Mouse (Mus musculus) erythroblast, embryonic 14.5 days (primary cell): ENCODE data around the gene Polr3e. TPM values are rescaled to one million over a fixed set of nuclear protein-coding genes. Genes with fewer than 3 reads are reported as not detected.
"Not testable (repeated sequence)": the region's sequence is repeated elsewhere in the genome, so short reads cannot be mapped to it uniquely, and the experiment has no call there.

Experiments used
- H3K27me3 ChIP-seq: 2 replicates; pipeline ENCODE4 v1.6.1; 2012; ENCODE audit warnings: inconsistent platforms; ENCODE audit not compliant: control insufficient read depth
- H3K36me3 ChIP-seq: 2 replicates; pipeline ENCODE4 v1.6.1; 2012; ENCODE audit warnings: mild to moderate bottlenecking, inconsistent platforms; ENCODE audit not compliant: control insufficient read depth
- H3K4me1 ChIP-seq: 2 replicates; pipeline ENCODE4 v1.6.1; 2012; ENCODE audit warnings: inconsistent platforms; ENCODE audit not compliant: control insufficient read depth
- H3K4me3 ChIP-seq: replicated peaks from 2 replicates; pipeline ENCODE3; 2012; ENCODE audit warnings: moderate library complexity, mild to moderate bottlenecking, inconsistent platforms
- H3K9me3 ChIP-seq: 2 replicates; pipeline ENCODE4 v1.6.1; 2012; ENCODE audit warnings: low read length, inconsistent platforms, mixed read lengths; ENCODE audit not compliant: control insufficient read depth
- GATA1 ChIP-seq: IDR thresholded peaks from 2 replicates; pipeline ENCODE4 v1.6.1; 2012; ENCODE audit warnings: low read length, inconsistent platforms, mixed read lengths
- TAL1 ChIP-seq: IDR thresholded peaks from 3 replicates; pipeline ENCODE4 v1.6.1; 2012; ENCODE audit warnings: low read length, inconsistent platforms, mixed read lengths
- polyA plus RNA-seq: library from polyadenylated mRNA; stranded (reverse); fragments of >175 nt; gene quantifications from 2 replicates; pipeline ENCODE4 v1.2.3, GENCODE M21; 2012

Gene Polr3e
- polyA plus RNA-seq, 1 experiment: 0.34 TPM

DNA sequence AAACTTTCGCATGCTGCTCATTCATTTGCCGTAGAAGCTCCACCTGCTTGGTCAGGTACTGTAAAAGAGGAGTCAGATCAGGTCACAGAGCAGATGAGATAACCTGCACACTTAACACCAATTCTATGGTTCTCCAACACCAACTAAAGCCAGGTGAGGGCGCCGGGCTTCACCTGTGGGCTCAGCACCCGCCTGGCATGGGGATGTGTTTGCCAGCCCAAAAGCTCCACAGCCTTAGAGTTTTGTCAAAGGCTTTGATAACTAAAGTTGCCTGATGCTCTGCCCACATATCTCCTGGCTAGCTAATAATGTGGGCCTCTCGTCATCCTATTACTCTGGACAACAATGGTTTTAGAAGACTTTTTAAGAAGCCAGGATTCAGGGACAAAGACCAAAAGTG lies 43.1 kb downstream of the Polr3e start:
- TF ChIP-seq GATA1 (no peak), TAL1 (no peak)
- H3K9me3 ChIP-seq: no peaks in the 10 kb centered on the region
- peaks cover 100% of the 10 kb centered on the region for H3K36me3 ChIP-seq
- H3K4me1 ChIP-seq: peaks cover 9% of the 10 kb centered on the region
- H3K27me3 ChIP-seq: no peaks in the 10 kb centered on the region
- H3K4me3 ChIP-seq: no peak overlapping the region

DNA sequence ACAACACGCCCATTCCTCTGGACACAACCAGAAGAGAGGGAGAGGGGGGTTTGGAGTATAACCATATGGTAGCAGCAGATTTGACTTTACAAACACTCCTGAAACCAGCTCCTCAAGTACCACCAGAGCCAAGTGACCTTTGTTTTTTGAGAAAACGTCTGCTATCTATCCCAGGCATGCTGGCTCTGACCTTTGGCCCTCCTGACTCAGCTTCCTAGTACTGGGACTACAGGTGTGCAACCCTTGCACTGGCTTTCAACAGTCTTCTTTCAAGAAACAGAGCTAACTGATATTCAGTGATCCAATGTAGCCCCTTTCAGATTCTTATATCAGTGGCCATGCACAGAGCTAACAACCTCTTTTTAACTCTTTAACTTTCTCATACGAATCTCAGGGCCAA lies 44.3 kb downstream of the Polr3e start:
- peaks cover 100% of the 10 kb centered on the region for H3K36me3 ChIP-seq

DNA sequence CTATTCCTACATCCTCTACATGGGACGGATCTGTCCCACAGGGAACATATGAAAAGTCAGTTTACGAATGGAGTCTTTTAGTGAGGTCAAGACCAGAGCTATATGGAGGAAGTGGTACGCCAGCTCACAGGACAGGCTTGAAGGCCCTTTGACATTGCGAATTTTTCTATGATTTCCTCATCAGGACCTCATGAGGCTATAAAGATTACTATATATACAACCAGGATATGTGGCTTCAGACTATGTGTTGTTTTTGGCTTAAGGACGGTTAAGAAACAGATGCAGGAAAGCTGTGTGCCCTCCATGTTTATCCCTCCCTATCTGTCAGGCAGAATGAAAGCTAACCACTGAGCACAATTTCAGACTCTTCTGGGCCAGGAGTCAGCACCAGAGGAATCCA lies 45.6 kb downstream of the Polr3e start:
- peaks cover 100% of the 10 kb centered on the region for H3K36me3 ChIP-seq
- no peak for TF ChIP-seq TAL1

More for the DNA sequence above, 44.3 kb downstream of the Polr3e start:
- H3K4me1 ChIP-seq: peaks cover 17% of the 10 kb centered on the region
- H3K4me3 ChIP-seq: no peak overlapping the region
- H3K9me3 ChIP-seq: no peaks in the 10 kb centered on the region
- H3K27me3 ChIP-seq: no peaks in the 10 kb centered on the region
- TF ChIP-seq GATA1: no peak
- TF ChIP-seq TAL1: no peak

DNA sequence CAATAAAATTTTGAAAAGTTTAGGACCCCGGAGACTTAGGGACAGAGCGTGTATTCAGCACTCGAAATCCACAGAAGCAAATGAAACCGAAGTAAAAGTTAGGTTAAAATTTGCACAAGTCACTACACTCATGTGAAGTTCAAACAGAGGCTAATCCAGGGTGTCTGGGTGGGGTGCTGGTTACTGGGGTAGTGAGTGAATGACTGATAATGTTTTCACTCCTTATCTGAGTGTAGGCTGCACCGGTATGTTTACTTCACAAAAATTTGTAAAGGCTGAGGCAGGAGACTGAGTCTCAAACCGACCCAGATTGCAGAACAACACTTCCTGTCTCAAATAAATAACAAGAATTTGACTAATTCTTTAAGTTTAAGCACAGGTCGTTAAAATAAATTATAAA lies 51.7 kb downstream of the Polr3e start:
- Histone ChIP-seq H3K4me1 (peaks cover 85% of the 10 kb centered on the region), H3K36me3 (peaks cover 100% of the 10 kb centered on the region), H3K27me3 (no peaks in the 10 kb centered on the region), H3K4me3 (peak overlapping the region; percentile 47), H3K9me3 (no peaks in the 10 kb centered on the region)
- peak; percentile 71 for TF ChIP-seq GATA1
- TF ChIP-seq TAL1: peak; percentile 28; the same call in 1 of the 3 replicates

More for the DNA sequence above, 45.6 kb downstream of the Polr3e start:
- H3K4me3 ChIP-seq: no peak overlapping the region
- H3K9me3 ChIP-seq: no peaks in the 10 kb centered on the region
- no peaks in the 10 kb centered on the region for H3K27me3 ChIP-seq
- H3K4me1 ChIP-seq: peaks cover 29% of the 10 kb centered on the region

DNA sequence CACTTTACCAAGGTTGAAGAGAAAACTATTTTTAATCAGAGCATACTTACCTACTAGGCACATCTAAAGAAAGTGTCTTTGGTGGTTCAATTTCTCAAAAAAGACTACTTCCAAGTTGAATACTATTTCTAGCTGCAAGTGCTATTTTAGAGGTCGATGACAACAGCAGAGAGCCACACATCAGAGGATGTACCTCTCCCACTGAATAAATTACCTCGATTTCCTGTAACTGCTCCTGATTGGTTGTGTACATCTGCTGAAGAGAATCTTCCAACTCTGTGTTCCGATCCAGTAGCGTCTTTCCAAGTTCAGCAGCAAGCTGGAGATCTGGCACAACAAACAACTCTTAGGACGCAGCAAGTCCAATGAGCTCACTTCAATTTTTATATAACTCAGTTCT lies 52.6 kb downstream of the Polr3e start:
- no peak for TF ChIP-seq GATA1
- Histone ChIP-seq H3K4me1 (peaks cover 91% of the 10 kb centered on the region), H3K4me3 (peak overlapping the region; percentile 47), H3K9me3 (no peaks in the 10 kb centered on the region), H3K27me3 (no peaks in the 10 kb centered on the region), H3K36me3 (peaks cover 99% of the 10 kb centered on the region)

DNA sequence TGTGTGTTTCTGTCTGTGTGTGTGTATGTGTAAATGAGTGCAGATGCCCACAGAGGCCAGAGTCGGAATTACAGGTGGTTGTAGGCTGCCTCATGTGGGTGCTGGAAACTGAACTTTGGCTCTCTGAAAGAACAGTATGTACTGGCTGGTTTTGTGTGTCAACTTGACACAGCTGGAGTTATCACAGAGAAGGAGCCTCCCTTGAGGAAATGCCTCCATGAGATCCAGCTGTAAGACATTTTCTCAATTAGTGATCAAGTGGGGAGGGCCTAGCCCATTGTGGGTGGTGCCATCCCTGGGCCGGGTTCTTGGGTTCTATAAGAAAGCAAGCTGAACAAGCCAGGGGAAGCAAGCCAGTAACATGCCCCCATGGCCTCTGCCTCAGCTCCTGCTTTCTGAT lies 54.9 kb downstream of the Polr3e start:
- H3K4me3 ChIP-seq, H3K9me3 ChIP-seq, H3K27me3 ChIP-seq: not testable (repeated sequence)
- peaks cover 97% of the 10 kb centered on the region for H3K36me3 ChIP-seq
- peaks cover 96% of the 10 kb centered on the region for H3K4me1 ChIP-seq

DNA sequence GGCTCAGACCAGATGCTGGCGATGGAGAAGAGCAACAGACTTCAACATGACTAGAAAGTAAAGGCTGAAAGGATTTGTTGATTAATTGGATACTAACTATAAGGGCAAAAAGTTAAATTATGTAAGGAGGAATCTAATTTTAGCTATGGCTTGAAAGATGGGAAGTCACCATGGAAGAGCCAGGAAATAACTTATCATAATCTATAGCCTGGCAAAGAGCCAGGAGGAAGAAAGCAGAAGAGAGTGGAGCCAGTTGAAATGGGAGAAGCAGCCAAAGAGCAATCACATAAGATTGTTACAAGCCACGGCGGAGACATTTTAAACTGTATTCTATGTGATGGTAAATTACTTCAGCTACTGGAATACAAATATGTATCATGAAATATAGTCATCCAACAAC lies 56.5 kb downstream of the Polr3e start:
- Histone ChIP-seq H3K36me3 (peaks cover 97% of the 10 kb centered on the region), H3K4me3 (no peak overlapping the region), H3K4me1 (peaks cover 96% of the 10 kb centered on the region), H3K9me3 (no peaks in the 10 kb centered on the region), H3K27me3 (no peaks in the 10 kb centered on the region)
- no peak for TF ChIP-seq TAL1
- no peak for TF ChIP-seq GATA1

DNA sequence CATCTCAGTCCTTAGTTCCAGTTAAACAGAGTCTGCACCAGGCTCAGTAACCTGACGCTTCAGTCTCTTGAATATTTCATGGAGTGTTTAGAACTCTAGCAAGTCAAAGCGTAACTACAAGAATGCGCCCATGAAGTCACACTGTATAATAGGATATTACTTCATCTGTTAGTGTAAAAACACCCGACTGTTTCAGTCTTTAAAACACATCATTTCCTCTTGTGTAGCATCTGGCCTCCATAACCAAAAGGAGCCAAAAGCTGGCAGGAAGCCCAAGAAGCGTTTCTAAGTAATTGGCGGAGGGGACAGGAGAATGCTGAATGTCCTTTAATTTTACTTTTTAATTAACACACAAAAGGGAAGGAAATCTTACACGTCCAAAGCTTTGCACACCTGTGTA lies 59.5 kb downstream of the Polr3e start:
- no peak for TF ChIP-seq GATA1
- H3K36me3 ChIP-seq: peaks cover 84% of the 10 kb centered on the region
- peaks cover 73% of the 10 kb centered on the region for H3K4me1 ChIP-seq
- H3K4me3 ChIP-seq: peak overlapping the region; percentile 22
- no peaks in the 10 kb centered on the region for H3K9me3 ChIP-seq
- no peaks in the 10 kb centered on the region for H3K27me3 ChIP-seq

DNA sequence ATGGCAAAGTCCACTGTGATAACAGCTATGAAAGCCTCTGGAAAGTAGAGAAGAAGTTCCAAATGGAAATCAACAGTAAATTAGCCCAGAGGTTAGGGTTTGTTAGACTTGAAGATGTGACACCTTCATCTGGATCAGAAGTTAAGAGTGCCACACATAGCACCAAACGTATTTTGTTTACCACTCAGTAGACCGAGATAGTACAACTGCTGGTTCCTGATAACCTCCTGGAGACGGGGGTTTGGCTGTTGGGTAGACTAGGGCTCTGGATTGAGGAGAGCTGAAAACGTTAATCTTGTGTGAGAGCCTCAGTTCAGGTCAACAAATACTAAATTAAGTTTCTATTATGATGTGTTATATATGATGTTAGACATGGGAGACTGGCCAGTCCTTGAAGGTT lies 62.5 kb downstream of the Polr3e start:
- Histone ChIP-seq H3K9me3 (no peaks in the 10 kb centered on the region), H3K27me3 (peaks cover 19% of the 10 kb centered on the region), H3K4me1 (peaks cover 61% of the 10 kb centered on the region), H3K36me3 (peaks cover 56% of the 10 kb centered on the region), H3K4me3 (peak overlapping the region; percentile 74)
- peak; percentile 88 for TF ChIP-seq GATA1
- TF ChIP-seq TAL1: peak; percentile 76
